Mouse (Mus musculus): ENCODE results near the gene Mfsd2b.

Mfsd2b gene

GRCm38 (mm10) chr12:4873531-4873930 is 628 bp downstream of the Mfsd2b start:
- DNase-seq (ENCODE audit: low spot score in 2 of 2): peak in 1 of 2 experiments; percentile 74

- DNase-seq (ENCODE audit: low spot score in 2 of 2): peak; percentile 49 to 62
These were observed 1.1 kb downstream of the Mfsd2b start for GRCm38 (mm10) chr12:4872983-4873477.

GRCm38 (mm10) chr12:4872273-4872672 is 1.9 kb downstream of the Mfsd2b start:
- peak; percentile 33 to 63 for DNase-seq (ENCODE audit: low spot score in 2 of 2)

DNA sequence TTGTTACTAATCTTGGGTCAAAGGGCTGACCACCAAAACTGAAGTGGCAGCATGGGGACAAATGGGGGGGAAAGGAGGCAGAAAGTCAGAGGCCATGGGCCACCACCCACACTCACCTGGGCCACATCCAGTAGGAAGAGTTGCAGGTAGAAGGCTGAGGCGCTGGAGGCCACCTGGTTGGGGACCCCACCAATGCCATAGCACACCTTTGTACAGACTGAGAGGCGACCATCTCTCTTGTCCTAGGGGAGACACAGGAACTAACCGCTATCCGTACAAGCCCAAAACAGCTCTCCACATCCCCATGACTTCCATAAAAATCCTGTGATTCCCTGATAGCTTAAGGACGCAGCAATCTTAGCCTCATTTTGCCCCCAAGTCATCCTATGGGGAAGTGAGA is 2.9 kb downstream of the Mfsd2b start:
- DNase-seq (ENCODE audit: low spot score in 2 of 2): peak in 1 of 2 experiments; percentile 56

GRCm38 (mm10) chr12:4868924-4869323 is 5.2 kb downstream of the Mfsd2b start:
- peak in 1 of 2 experiments; percentile 58 for DNase-seq (ENCODE audit: low spot score in 2 of 2)

- DNase-seq (ENCODE audit: low spot score in 2 of 2): no peak
These were observed 9.8 kb downstream of the Mfsd2b start for GRCm38 (mm10) chr12:4864338-4864690.

DNA sequence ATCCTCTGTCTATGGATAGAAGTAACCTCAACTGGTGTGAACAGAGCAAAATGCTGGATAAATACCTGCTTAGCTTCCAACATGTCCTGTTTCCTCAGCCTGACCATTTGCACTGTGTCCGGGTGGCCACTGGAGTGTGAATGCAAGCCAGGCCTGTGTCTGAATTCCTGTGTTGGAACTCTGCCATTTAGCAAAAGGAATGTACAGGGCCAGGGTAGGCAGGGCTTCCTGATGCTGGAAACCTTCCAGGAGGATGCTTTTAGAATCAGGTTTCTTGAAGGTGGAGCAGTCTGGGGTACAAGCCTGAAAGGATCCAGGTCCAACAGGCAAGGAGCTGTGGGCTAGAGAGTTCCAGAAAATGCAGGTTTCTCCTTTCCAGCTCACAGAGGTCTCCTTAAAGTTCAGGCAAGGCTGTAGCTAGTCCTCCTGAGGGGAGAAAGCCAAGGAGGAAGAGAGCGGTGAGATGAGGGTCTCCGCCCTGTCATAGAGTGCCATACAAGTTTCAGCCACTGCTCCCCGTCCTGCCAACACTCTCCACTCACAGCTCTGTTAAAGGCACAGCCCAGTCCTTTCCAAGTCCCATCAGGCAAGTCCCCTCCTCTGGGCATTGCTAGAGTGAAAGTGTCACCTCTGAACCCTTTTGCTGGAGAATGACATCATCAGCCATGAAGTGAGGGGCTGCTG is 10.4 kb downstream of the Mfsd2b start:
- DNase-seq (ENCODE audit: low spot score in 2 of 2): no peak

GRCm38 (mm10) chr12:4862672-4863071 is 11.5 kb downstream of the Mfsd2b start:
- peak in 1 of 2 experiments; percentile 65 for DNase-seq (ENCODE audit: low spot score in 2 of 2)

GRCm38 (mm10) chr12:4859241-4859914 is 14.8 kb downstream of the Mfsd2b start:
- no peak for DNase-seq (ENCODE audit: low spot score in 2 of 2)

DNA sequence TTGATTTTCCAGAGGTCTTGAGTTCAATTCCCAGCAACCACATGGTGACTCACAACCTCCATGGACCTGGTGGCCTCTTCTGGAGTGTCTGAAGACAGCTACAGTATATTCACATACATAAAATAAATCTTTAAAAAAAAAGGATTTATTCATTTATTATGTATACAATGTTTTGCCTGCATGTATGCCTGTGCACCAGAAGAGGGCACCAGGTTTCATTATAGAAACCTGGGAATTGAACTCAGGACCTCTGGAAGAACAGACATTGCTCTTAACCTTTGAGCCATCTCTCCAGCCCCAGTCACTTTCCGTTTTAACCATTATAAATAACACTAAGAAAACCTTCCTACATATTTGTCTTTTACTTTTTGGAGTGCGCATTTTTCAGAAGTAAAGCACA is 17.3 kb downstream of the Mfsd2b start:
- no peak for DNase-seq (ENCODE audit: low spot score in 2 of 2)

DNA sequence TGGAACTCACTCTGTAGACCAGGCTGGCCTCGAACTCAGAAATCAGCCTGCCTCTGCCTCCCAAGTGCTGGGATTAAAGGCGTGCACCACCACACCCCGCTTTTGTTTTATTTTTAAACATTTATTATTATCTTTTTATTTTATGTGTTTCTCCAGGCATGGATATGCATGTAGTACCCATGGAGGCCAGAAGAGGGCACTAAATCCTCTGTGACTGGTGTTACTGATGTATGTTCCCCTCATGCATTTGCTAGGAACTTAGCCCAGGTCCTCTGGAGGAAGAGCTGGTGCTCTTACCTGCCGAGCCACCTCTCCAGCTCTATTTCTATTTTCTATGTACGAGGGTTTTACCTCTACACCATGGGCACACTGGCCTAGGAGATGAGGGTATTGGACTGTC is 18.0 kb downstream of the Mfsd2b start:
- DNase-seq (ENCODE audit: low spot score in 2 of 2): peak in 1 of 2 experiments; percentile 73

- DNase-seq (ENCODE audit: low spot score in 2 of 2): peak in 1 of 2 experiments; percentile 41
These were observed 30.4 kb downstream of the Mfsd2b start for GRCm38 (mm10) chr12:4843741-4844140.

- DNase-seq (ENCODE audit: low spot score in 2 of 2): peak; percentile 82 to 90
These were observed 31.1 kb downstream of the Mfsd2b start, which contains the start of gene Wdcp for GRCm38 (mm10) chr12:4842890-4843597. Wdcp (plus strand) TSS chr12:4843303.

GRCm38 (mm10) chr12:4842456-4842855 is 31.7 kb downstream of the Mfsd2b start:
- no peak for DNase-seq (ENCODE audit: low spot score in 2 of 2)

- DNase-seq (ENCODE audit: low spot score in 2 of 2): peak in 1 of 2 experiments; percentile 31
These were observed 32.7 kb downstream of the Mfsd2b start, which contains the start of gene Fkbp1b for GRCm38 (mm10) chr12:4841392-4841887. Fkbp1b (minus strand) TSS chr12:4841591.

DNA sequence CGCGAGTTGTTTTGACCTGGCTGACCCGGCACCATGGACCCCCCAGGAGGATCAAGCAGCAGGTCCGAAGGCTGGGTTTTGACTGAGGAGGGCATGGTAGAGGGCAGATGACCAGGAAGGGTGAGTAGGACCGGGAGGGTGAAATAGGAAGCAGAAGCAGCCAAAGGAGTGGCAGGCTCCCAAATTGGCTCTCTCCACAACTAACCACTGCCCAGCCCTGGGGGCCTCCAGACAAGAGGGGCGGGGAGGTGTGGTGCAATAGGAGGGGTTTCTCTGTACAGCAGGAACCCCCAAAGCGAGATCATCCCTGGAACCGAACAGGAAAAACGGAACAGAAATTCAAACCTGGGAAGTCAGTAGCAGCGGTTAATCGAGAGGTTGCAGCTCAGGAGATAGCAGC is 33.4 kb downstream of the Mfsd2b start:
- DNase-seq (ENCODE audit: low spot score in 2 of 2): no peak

- DNase-seq (ENCODE audit: low spot score in 2 of 2): no peak
These were observed 34.1 kb downstream of the Mfsd2b start for GRCm38 (mm10) chr12:4840010-4840409.

DNA sequence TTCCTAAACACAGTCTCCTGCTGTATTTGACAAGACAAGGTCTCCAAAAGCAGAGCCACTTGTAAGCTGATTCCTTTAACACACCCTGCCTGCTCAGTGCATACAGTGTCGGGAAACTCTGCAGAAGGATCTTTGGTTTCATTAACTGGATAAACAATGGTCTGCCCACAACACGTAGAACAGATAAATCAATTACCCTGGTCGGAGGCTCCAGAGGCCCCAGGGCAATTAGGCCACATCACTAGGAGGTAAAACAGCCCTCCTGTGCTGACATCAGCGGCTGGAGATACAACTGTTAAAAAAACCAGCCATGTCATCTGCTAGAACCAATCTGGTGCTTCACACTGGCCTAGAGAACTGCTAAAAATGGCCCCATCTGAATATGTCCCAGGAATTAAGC is 37.2 kb downstream of the Mfsd2b start:
- no peak for DNase-seq (ENCODE audit: low spot score in 2 of 2)

GRCm38 (mm10) chr12:4827256-4827655 is 46.9 kb downstream of the Mfsd2b start:
- no peak for DNase-seq (ENCODE audit: low spot score in 2 of 2)

DNA sequence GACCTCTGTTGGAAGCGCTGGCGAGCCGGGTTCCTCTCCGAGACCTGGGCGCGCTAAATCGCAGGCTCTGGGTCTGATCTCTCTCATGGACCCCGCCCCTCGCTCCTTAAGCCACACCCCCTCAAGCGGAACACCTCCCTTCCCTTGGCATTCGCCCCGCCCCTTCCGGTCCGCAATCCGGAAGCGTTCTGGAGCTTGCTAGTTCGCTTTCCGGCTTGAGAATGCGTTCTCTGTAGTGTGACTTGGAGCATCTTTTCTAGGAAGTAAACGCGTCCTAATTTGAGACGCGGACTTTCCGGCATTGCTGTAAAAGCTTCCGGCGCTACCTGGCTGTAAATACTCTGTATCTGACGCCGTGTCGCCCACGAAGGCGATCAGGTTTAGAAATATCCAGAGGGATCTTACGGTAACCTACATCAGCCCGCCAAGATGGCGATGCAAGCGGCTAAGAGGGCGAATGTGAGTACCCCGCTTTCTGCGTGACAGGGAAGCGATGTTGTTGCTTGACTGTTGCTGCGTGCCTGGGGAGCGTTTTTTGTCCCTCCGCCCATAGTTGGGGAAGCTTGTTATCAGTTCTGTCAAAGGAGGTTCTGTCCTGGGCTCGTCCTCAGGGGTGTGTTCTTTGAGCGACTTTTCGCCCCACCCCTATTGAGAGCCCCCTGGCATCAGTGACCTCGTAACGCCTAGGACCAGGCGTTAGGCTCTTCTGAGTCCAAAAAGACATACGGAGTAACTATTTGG is 56.6 kb downstream of the Mfsd2b start, which contains the start of gene Sf3b6:
Gene Sf3b6 (plus strand): TSS at position 184 of the 741 bp plus-strand sequence.
- peak; percentile 99 for DNase-seq (ENCODE audit: low spot score in 2 of 2)

DNA sequence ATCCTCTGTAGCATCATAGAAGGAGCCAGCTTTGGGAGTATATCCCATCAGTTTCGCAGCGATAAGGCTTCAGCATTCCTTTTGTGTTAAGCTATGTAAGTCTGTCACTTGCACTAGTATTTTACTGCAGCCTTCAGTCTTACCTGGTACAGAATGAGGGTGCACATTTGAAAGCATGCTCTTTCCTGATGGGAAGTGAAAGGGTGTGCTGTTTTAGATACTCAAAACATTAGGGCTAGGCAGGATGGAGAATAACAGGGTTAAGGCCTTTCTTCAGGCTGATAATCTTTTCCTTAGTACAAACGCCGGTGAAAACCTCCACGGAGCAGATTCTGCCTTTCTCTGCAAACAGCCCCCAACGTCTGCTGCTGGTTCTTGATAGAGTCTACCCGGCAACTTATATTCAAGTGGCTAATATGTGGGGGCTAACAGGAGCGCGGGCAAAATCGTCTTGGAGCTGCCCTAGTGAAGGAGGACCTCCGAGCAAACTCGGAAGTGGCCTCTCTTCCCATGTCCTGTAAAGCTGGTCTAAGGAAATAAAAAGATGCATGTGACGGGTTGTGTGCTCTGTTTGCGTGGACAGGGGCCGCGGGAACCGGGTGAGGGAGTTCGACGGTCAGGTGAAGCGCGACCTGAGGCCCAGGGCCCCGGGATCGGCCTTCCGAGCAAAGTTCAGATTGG is 57.3 kb downstream of the Mfsd2b start:
- DNase-seq (ENCODE audit: low spot score in 2 of 2): no peak
